Mouse (Mus musculus): Measurements from ENCODE around the gene Timp3. TPM values are rescaled to one million over a fixed set of nuclear protein-coding genes. Genes with fewer than 3 reads are reported as not detected.

Timp3 gene
- polyA plus RNA-seq, 1 experiment from 2014 or later, result 81.4 TPM

- no peak overlapping the region for H3K27ac ChIP-seq (replicated peaks)
- ATAC-seq (ENCODE audit: insufficient number of reproducible peaks, low FRiP score, low TSS enrichment, low read depth), result no peak
Observed at GRCm38 (mm10) chr10:86277327-86277726, 22.8 kb upstream of the Timp3 start.

GRCm38 (mm10) chr10:86278481-86278880 lies 21.7 kb upstream of the Timp3 start:
- H3K9ac ChIP-seq, result no peak overlapping the region
- no peaks in the 10 kb centered on the region for H3K9me3 ChIP-seq (replicated peaks)
- no peak overlapping the region for H3K4me2 ChIP-seq (replicated peaks)
- peaks cover 38% of the 10 kb centered on the region for H3K4me1 ChIP-seq
- H3K4me3 ChIP-seq (replicated peaks), result no peak overlapping the region
- ATAC-seq (ENCODE audit: insufficient number of reproducible peaks, low FRiP score, low TSS enrichment, low read depth), result no peak
- H3K36me3 ChIP-seq, result no peaks in the 10 kb centered on the region
- H3K27ac ChIP-seq (replicated peaks), result no peak overlapping the region
- no peaks in the 10 kb centered on the region for H3K27me3 ChIP-seq
- 40% methylated on average over 2 of the region's 2 CpGs for WGBS

More at GRCm38 (mm10) chr10:86277327-86277726, 22.8 kb upstream of the Timp3 start:
- Histone ChIP-seq H3K9me3 (replicated peaks) (no peaks in the 10 kb centered on the region), H3K4me2 (replicated peaks) (no peak overlapping the region), H3K36me3 (no peaks in the 10 kb centered on the region), H3K27me3 (no peaks in the 10 kb centered on the region), H3K9ac (no peak overlapping the region), H3K4me3 (replicated peaks) (no peak overlapping the region), H3K4me1 (peaks cover 41% of the 10 kb centered on the region)
- 73% methylated on average over 5 of the region's 5 CpGs for WGBS

GRCm38 (mm10) chr10:86279579-86280168 lies 20.5 kb upstream of the Timp3 start:
- Histone ChIP-seq H3K27me3 (no peaks in the 10 kb centered on the region), H3K4me3 (replicated peaks) (no peak overlapping the region), H3K9me3 (replicated peaks) (no peaks in the 10 kb centered on the region), H3K27ac (replicated peaks) (no peak overlapping the region), H3K9ac (no peak overlapping the region), H3K36me3 (no peaks in the 10 kb centered on the region), H3K4me1 (peaks cover 32% of the 10 kb centered on the region), H3K4me2 (replicated peaks) (no peak overlapping the region)
- peak; percentile 62; the same call in 1 of the 2 replicates for ATAC-seq (ENCODE audit: insufficient number of reproducible peaks, low FRiP score, low TSS enrichment, low read depth)
- 55% methylated on average over 7 of the region's 7 CpGs for WGBS

DNA sequence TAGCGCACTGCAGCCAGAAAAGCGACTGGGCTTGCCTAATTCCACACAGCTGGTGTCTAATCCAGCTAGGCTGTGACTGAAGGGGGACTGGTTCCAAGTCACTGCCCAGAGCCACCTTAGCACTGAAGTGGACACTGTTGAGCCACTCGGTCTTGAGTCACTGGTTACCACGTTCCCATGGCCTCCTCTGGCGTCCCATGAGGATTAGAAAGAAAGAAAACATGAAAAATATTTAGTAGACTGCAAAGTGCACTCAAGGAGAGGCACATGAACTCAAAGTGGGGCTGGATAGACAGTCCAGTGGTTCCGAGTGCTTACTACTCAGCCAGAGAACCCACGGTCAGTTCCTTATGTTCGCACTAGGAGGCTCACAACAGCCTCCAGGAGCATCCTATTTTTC lies 18.9 kb upstream of the Timp3 start:
- H3K9ac ChIP-seq, result no peak overlapping the region
- no peak for ATAC-seq (ENCODE audit: insufficient number of reproducible peaks, low FRiP score, low TSS enrichment, low read depth)
- WGBS, result 81% methylated on average over 8 of the region's 8 CpGs
- no peak overlapping the region for H3K4me2 ChIP-seq (replicated peaks)
- H3K9me3 ChIP-seq (replicated peaks), result no peaks in the 10 kb centered on the region
- H3K4me3 ChIP-seq (replicated peaks), result no peak overlapping the region
- no peaks in the 10 kb centered on the region for H3K27me3 ChIP-seq
- H3K36me3 ChIP-seq, result no peaks in the 10 kb centered on the region
- H3K4me1 ChIP-seq, result peaks cover 32% of the 10 kb centered on the region
- no peak overlapping the region for H3K27ac ChIP-seq (replicated peaks)

DNA sequence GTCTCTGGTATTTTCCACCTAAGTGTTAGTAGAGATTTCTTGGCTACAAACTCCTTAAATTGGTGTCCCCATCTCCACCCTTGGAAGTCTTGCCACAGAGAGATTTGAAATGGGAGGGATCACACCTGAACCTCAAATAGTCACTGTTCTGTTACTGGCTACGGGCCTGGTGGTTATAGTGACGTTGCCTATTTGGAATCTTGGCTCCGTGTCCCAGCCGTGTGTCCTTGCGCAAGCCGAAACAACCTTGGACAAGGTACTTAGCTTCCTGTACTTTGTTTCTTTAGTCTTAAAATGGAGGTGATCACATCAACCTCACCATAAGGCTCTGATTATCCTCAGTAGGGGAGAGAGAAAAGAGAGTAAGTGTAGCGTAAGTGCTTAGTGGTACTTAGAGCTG lies 13.7 kb upstream of the Timp3 start:
- H3K27ac ChIP-seq (replicated peaks), result no peak overlapping the region
- no peaks in the 10 kb centered on the region for H3K27me3 ChIP-seq
- H3K36me3 ChIP-seq, result no peaks in the 10 kb centered on the region
- H3K4me3 ChIP-seq (replicated peaks), result no peak overlapping the region
- H3K4me1 ChIP-seq, result no peaks in the 10 kb centered on the region
- no peak for ATAC-seq (ENCODE audit: insufficient number of reproducible peaks, low FRiP score, low TSS enrichment, low read depth)
- H3K9me3 ChIP-seq (replicated peaks), result no peaks in the 10 kb centered on the region
- H3K4me2 ChIP-seq (replicated peaks), result no peak overlapping the region
- WGBS, result 80% methylated on average over 7 of the region's 7 CpGs
- no peak overlapping the region for H3K9ac ChIP-seq

DNA sequence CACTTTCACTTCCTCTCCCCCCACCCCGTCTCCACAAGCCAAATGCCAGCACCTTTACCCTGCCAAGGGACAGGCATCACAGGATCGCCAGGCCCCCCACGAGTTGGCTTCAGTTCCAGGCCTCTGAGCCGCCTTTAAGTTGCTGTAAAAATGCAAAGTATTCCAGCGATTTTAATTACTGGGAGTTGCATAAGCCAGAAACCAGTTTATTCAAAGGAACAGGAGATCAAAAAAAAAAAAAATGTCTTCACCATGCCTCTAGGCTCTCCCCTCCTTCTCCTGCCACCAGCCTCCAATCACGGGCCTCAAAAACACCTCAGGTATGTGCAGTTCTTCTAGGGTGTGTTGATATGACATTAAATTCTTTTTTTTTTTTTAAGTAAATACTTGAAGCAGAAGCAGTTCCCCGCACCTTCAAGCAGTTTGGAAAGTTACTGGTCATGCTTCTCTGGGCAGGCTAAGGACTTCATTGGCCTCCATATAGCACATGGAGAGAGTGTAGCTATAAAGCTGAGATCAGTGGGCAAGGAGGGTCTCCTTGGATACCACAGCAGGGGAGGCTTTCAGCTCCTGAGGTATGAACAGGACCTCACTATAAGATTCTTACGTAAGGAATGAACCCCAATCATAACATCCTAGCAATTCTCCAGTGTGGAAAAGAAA lies 9.9 kb upstream of the Timp3 start:
- Histone ChIP-seq H3K4me3 (replicated peaks) (no peak overlapping the region), H3K27me3 (no peaks in the 10 kb centered on the region), H3K4me1 (peaks cover 9% of the 10 kb centered on the region), H3K27ac (replicated peaks) (no peak overlapping the region; the same call in 1 of the 2 replicates), H3K9me3 (replicated peaks) (no peaks in the 10 kb centered on the region), H3K9ac (no peak overlapping the region), H3K4me2 (replicated peaks) (no peak overlapping the region), H3K36me3 (no peaks in the 10 kb centered on the region)
- 51% methylated on average over 8 of the region's 8 CpGs for WGBS
- ATAC-seq (ENCODE audit: insufficient number of reproducible peaks, low FRiP score, low TSS enrichment, low read depth), result no peak

GRCm38 (mm10) chr10:86293880-86294279 lies 6.3 kb upstream of the Timp3 start:
- no peak overlapping the region for H3K4me2 ChIP-seq (replicated peaks)
- no peaks in the 10 kb centered on the region for H3K36me3 ChIP-seq
- H3K27me3 ChIP-seq, result peaks cover 6% of the 10 kb centered on the region; the same call in 1 of the 2 replicates
- H3K27ac ChIP-seq (replicated peaks), result no peak overlapping the region
- H3K9ac ChIP-seq, result no peak overlapping the region
- H3K4me3 ChIP-seq (replicated peaks), result no peak overlapping the region
- no peaks in the 10 kb centered on the region for H3K9me3 ChIP-seq (replicated peaks)
- no peak for ATAC-seq (ENCODE audit: insufficient number of reproducible peaks, low FRiP score, low TSS enrichment, low read depth)
- peaks cover 22% of the 10 kb centered on the region for H3K4me1 ChIP-seq
- 72% methylated on average over 1 of the region's 1 CpGs for WGBS

DNA sequence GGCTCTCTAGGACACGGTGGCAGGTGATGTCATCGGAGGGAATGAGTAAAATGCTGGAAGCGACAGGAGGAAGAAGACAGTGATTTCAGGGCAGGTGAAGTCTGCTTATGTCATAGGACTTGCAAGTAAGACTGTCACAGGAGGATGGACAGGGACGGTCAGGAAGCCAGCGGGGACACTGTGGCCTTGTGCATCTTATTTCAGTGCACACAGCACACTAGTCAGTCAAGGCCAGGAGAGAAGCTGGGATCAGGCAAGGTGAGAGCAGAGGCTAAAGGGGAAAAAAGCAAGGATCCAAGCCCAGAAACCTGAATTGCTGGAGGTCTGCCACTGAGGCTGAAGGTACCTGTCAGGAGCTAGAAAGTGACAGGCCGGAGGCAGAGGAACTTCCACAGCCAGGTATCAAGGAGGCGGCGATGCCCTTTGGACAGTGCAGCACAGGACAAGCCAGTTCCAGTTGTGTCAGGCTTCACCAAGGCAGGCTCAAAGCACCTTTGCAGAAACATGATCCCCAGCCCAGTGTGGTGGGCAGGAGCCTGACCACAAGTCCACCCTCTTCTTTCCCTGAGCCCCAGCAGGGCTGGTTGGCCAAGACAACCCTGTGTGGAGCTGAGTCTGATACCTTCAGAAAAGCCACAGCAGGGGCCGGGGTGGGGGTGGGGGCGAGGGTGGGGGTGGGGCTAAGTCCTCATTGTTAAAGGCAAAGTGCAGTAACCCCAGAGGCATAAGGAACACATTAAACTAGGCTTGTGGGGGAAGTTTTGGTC lies 5.4 kb upstream of the Timp3 start:
- WGBS, result 60% methylated on average over 10 of the region's 10 CpGs
- Histone ChIP-seq H3K9me3 (replicated peaks) (no peaks in the 10 kb centered on the region), H3K27me3 (peaks cover 6% of the 10 kb centered on the region; the same call in 1 of the 2 replicates), H3K27ac (replicated peaks) (peak overlapping the region; percentile 86; the same call in 1 of the 2 replicates), H3K4me3 (replicated peaks) (no peak overlapping the region), H3K4me2 (replicated peaks) (no peak overlapping the region), H3K9ac (no peak overlapping the region), H3K4me1 (peaks cover 22% of the 10 kb centered on the region), H3K36me3 (no peaks in the 10 kb centered on the region)
- ATAC-seq (ENCODE audit: insufficient number of reproducible peaks, low FRiP score, low TSS enrichment, low read depth), result peak; percentile 34; the same call in 1 of the 2 replicates

DNA sequence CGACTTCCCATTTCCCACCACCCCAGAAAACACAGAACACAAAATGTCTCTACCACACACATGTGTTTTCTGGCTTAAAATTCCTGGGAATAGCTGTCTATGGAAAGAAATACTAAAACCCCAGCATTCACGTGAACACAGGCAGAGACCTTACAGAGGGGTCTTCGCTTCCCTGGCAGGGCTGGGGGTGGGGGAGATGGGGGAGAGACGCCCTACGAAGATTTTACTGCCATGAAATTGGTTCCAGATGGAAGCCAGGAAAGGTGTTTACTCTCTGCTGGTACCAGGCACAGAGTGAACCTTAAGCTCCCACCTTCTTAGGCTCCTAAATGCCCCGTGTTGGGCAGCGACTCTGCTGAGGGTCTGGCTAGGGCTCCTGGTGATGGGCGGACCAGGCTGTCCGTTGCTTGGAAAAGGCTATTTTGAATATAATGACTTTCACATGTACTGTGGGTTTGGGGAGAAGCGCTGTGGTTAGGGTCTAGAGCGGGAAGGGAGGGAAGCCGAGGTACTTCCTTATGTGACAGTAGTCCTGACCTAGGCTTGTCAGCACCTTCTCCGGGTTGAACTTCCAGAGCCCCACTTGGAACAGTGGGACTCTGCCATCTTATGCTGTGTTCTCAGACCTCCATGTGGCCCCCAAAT lies 4.6 kb upstream of the Timp3 start:
- Histone ChIP-seq H3K36me3 (no peaks in the 10 kb centered on the region), H3K9ac (no peak overlapping the region), H3K4me3 (replicated peaks) (peak overlapping the region; percentile 21), H3K4me2 (replicated peaks) (peak overlapping the region; percentile 58), H3K9me3 (replicated peaks) (no peaks in the 10 kb centered on the region), H3K27me3 (peaks cover 6% of the 10 kb centered on the region; the same call in 1 of the 2 replicates), H3K27ac (replicated peaks) (peak overlapping the region; percentile 86), H3K4me1 (peaks cover 29% of the 10 kb centered on the region)
- peak; percentile 54 for ATAC-seq (ENCODE audit: insufficient number of reproducible peaks, low FRiP score, low TSS enrichment, low read depth)
- WGBS, result 15% methylated on average over 13 of the region's 13 CpGs

- peak; percentile 64 for ATAC-seq (ENCODE audit: insufficient number of reproducible peaks, low FRiP score, low TSS enrichment, low read depth)
- H3K4me1 ChIP-seq, result peaks cover 29% of the 10 kb centered on the region
- H3K36me3 ChIP-seq, result no peaks in the 10 kb centered on the region
- peak overlapping the region; percentile 58 for H3K4me2 ChIP-seq (replicated peaks)
- peak overlapping the region; percentile 21 for H3K4me3 ChIP-seq (replicated peaks)
- H3K9ac ChIP-seq, result no peak overlapping the region
- H3K27me3 ChIP-seq, result peaks cover 6% of the 10 kb centered on the region; the same call in 1 of the 2 replicates
- peak overlapping the region; percentile 86 for H3K27ac ChIP-seq (replicated peaks)
- H3K9me3 ChIP-seq (replicated peaks), result no peaks in the 10 kb centered on the region
- WGBS, result 3% methylated on average over 14 of the region's 14 CpGs
Observed at GRCm38 (mm10) chr10:86296111-86296510, 4.1 kb upstream of the Timp3 start.

- no peaks in the 10 kb centered on the region for H3K36me3 ChIP-seq
- no peak overlapping the region for H3K4me3 ChIP-seq (replicated peaks)
- peaks cover 6% of the 10 kb centered on the region; the same call in 1 of the 2 replicates for H3K27me3 ChIP-seq
- H3K4me1 ChIP-seq, result peaks cover 41% of the 10 kb centered on the region
- H3K9ac ChIP-seq, result no peak overlapping the region
- WGBS, result 94% methylated on average over 2 of the region's 2 CpGs
- no peak overlapping the region for H3K27ac ChIP-seq (replicated peaks)
- no peaks in the 10 kb centered on the region for H3K9me3 ChIP-seq (replicated peaks)
- H3K4me2 ChIP-seq (replicated peaks), result no peak overlapping the region
- ATAC-seq (ENCODE audit: insufficient number of reproducible peaks, low FRiP score, low TSS enrichment, low read depth), result no peak
Observed at GRCm38 (mm10) chr10:86297307-86297706, 2.9 kb upstream of the Timp3 start.
